Mouse (Mus musculus) olfactory bulb, adult 2 months (tissue): ENCODE results near the gene Arhgap29. TPM values are rescaled to one million over a fixed set of nuclear protein-coding genes. Genes with fewer than 3 reads are reported as not detected.

Source experiments
- H3K27ac ChIP-seq: fragments of 200-500 bp; 2 replicates; pipeline ENCODE4 v1.5.1; 2012; ENCODE audit warnings: low read depth, low read length; ENCODE audit not compliant: insufficient read depth
- H3K4me1 ChIP-seq: fragments of 200-500 bp; 2 replicates; pipeline ENCODE4 v1.6.1; 2012; ENCODE audit warnings: low read length; ENCODE audit not compliant: control insufficient read depth, insufficient read depth
- H3K4me3 ChIP-seq: fragments of 200-500 bp; 2 replicates; pipeline ENCODE4 v1.5.1; 2012; ENCODE audit warnings: mild to moderate bottlenecking, low read depth, low read length, moderate library complexity; ENCODE audit not compliant: insufficient read depth
- CTCF ChIP-seq: fragments of 200-500 bp; IDR thresholded peaks from 2 replicates; pipeline ENCODE4 v1.5.1; 2012; ENCODE audit warnings: low read depth, mild to moderate bottlenecking, low read length, moderate library complexity; ENCODE audit not compliant: insufficient read depth
- POLR2A ChIP-seq: fragments of 200-500 bp; IDR thresholded peaks from 2 replicates; pipeline ENCODE4 v1.6.1; 2012; ENCODE audit warnings: mild to moderate bottlenecking, low read depth, low read length, moderate library complexity; ENCODE audit not compliant: insufficient read depth
- WGBS: fragments of 180-500 bp; shearing (Covaris S2); methylation state at CpG from one replicate; pipeline ENCODE4 v1.1.7; 2018; 5-methylcytosine and 5-hydroxymethylcytosine counted together
- polyA plus RNA-seq: library from polyadenylated mRNA; stranded (reverse); fragments of >200 nt; gene quantifications from 2 replicates; pipeline ENCODE4 v1.2.4, GENCODE M21; 2012; ENCODE audit warnings: low replicate concordance; ENCODE audit not compliant: missing spikeins, insufficient read depth, insufficient read length

Gene Arhgap29
- polyA plus RNA-seq, 1 experiment = not detected

DNA sequence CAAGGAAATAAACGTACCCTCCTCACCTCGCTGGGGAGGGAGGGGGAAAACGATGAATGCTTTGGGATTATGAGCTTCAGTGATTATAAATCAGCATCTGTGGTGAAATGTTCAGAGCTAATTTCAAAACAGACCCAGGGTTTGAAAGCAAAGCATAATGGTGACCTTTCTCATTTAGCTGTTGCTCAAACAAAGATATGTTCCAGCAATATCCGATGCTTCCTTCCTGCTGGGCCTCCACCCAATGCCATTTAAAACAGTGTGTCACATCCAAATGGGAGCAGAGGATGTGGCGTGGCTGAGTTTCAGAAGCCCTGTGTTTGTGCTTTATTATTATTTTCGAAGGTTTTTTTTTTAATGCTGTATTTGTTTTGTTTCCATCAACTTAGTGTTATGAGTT lies 37.1 kb upstream of the Arhgap29 start:
- no peak overlapping the region for H3K4me3 ChIP-seq
- 63% methylated on average over 6 of the region's 6 CpGs for WGBS
- TF ChIP-seq CTCF = no peak
- no peak for TF ChIP-seq POLR2A
- no peaks in the 10 kb centered on the region for H3K4me1 ChIP-seq
- H3K27ac ChIP-seq = no peak overlapping the region

DNA sequence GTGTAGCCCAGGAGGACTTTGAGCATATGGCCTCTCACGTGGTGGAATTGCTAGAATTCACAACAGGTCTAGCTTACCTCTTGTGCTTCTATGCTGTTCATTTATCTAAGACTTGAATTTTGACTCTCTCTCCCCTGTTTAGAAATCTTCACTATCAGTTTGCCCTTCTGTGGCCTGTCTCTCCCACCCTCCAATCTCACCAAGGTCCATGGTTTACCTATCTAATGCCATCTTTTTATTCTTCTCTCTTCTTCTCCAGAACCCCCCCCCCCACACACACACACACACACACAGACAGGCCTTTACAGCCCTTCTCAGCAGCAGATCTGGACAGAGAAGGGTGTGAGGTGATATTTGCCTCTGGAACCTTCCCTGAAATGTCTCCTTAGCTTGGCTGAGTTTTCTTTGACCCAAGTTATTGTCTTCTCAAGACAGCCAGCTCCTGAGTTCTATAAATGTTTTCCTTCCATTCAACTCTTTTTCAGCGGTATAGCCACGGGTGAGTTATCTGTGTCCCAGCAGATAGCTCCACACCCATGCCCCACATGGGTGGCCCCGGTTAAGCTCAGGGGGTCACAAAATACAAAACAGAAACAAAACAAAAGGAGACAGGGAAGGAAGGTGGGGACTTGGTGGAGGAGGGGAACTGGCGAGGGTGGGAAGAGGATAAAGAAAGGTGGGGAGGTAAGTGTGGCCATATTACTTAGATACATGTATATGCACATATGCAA lies 35.4 kb upstream of the Arhgap29 start:
- WGBS = 92% methylated on average over 5 of the region's 5 CpGs
- Histone ChIP-seq H3K4me1 (no peaks in the 10 kb centered on the region), H3K4me3 (no peak overlapping the region), H3K27ac (no peak overlapping the region)
- TF ChIP-seq POLR2A = no peak
- TF ChIP-seq CTCF = no peak

DNA sequence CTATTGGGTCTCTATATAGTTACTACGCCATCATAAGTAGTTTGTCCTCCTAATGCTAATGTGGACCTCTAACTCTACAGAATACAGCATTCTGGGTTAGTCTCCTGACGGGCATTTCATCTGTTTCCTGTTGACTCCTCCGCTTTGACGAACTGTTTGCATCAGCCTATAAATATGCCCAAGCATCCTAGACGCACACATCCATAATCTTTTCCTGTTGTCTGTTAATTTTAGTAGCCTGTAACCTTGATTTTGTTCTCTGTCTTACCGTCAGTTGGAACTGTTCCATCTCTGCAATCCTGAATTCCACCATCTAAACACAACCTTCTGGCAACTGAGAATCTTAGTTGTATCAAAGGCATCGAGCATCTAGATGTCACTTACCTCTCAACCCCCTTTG lies 34.7 kb upstream of the Arhgap29 start:
- Histone ChIP-seq H3K4me1 (no peaks in the 10 kb centered on the region), H3K27ac (no peak overlapping the region), H3K4me3 (no peak overlapping the region)
- WGBS = 96% methylated on average over 7 of the region's 7 CpGs
- TF ChIP-seq POLR2A = no peak
- TF ChIP-seq CTCF = no peak

DNA sequence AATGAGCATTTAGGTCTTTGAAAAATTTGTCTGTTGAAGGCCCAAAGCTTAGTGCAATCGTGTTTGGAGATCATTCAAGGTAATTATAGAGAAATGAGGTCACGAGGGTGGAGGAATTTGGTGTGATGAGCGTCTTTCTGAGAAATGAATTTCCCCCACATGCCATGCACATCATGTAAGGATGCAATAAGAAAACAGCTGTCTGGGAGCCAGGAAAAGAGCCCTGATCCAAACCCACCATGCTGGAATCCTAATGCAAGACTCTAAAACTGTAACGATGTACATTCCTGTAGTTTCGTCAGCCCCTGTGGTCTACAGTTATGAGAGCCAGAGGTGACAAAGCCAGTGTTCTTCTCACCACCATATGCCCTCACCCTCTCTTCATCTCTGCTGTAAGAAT lies 32.4 kb upstream of the Arhgap29 start:
- H3K4me1 ChIP-seq = no peaks in the 10 kb centered on the region
- no peak for TF ChIP-seq POLR2A
- no peak for TF ChIP-seq CTCF
- 88% methylated on average over 5 of the region's 5 CpGs for WGBS
- no peak overlapping the region for H3K27ac ChIP-seq
- H3K4me3 ChIP-seq = no peak overlapping the region

DNA sequence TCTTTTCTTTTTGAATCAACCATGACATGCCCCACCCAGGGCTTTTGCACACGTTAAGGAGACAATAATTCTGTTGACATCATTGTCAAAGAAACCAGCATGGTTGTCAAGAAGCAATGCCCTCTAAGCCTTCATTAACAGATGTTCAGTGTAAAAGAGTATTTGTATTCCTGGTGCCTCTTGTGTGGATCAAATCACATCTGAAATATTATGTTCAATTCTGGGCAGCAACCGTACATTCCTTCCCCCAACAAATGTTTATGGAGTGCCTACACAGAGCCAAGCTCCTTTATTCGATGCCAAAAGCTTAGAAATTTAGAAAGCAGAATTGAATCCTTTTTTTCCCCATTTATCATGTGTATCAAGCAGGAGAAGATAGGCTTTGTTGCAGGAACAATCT lies 31.6 kb upstream of the Arhgap29 start:
- H3K27ac ChIP-seq = no peak overlapping the region
- 62% methylated on average over 3 of the region's 3 CpGs for WGBS

DNA sequence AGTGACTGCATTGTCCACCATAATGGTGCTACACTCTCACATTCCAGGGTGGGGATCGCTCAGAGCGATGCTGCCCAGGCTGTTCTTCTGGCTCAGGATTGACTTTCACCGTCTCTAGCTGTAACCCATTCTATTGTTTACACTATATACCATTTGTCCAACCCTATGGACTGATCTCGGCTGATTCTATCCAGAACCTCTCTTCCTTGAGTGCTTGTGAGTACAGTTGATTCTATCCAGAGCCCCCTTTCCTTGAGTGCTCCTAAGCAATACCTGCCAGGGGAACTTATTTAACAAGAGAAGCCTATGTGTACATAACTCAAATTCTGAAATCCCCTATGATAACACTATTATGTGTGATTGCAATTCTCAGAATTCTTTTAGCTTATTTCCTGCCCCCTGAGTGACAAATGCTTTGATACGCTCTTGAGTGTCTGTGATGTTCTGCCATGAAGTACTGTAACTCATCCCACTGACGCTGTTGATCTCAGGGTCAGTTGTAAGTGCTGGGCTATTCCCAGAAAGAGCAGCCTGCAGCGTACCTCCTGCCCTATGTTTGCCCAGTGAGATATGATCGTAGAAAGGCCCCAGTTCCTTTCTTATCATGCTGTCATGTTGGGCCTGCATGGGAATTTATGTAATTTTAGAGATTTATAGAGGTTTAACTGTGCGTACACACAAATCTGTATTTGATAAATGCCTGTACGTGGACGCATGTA lies 27.4 kb upstream of the Arhgap29 start:
- H3K4me1 ChIP-seq = no peaks in the 10 kb centered on the region
- H3K4me3 ChIP-seq = no peak overlapping the region
- no peak for TF ChIP-seq POLR2A
- TF ChIP-seq CTCF = no peak
- 95% methylated on average over 11 of the region's 11 CpGs for WGBS
- no peak overlapping the region for H3K27ac ChIP-seq

More for the DNA sequence above, 31.6 kb upstream of the Arhgap29 start:
- no peaks in the 10 kb centered on the region for H3K4me1 ChIP-seq
- no peak overlapping the region for H3K4me3 ChIP-seq
- TF ChIP-seq POLR2A = no peak
- no peak for TF ChIP-seq CTCF

DNA sequence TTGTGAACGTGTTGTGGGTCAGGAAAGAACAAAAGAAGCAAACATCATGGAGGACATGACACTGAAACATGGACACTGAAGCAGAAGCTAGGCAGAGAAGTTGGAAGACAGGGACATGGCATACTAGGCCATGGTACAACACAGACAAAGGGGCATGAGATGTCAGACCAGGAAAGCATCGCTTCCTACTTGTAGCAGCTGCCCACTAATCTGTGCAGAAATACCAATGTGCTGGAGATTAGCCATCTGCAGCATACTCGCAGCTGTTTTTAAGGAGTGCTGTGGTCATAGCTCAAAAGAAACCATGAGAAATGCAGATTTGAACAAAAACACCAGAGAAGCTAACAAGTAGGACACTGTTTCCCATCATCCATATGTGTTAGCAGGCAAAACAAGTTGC lies 24.7 kb upstream of the Arhgap29 start:
- Histone ChIP-seq H3K4me3 (no peak overlapping the region), H3K4me1 (no peaks in the 10 kb centered on the region), H3K27ac (no peak overlapping the region)
- whole genome bisulfite sequencing = 80% methylated on average over 3 of the region's 3 CpGs
- TF ChIP-seq POLR2A = no peak

DNA sequence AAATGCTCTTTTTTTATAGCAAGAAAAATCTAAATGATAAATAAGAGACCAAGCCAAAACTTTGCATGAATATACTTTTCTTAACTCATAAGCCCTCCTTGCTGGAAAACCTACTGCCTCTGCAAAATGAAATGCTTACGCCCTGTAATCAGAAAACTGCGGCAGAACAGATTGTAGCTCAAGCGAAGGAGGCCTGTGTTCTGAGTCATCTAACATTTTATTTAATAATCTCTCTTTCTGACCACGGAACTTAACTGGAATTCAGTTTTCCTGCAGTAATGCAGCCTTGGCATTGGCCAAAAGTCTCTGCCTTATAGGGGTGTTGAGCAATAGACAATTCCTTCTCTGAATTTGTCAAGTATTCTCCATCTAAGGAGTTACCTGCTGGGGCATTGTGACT lies 19.5 kb upstream of the Arhgap29 start:
- Histone ChIP-seq H3K4me3 (no peak overlapping the region), H3K4me1 (no peaks in the 10 kb centered on the region), H3K27ac (no peak overlapping the region)
- TF ChIP-seq POLR2A = no peak
- TF ChIP-seq CTCF = no peak
- whole genome bisulfite sequencing = 62% methylated on average over 4 of the region's 4 CpGs

DNA sequence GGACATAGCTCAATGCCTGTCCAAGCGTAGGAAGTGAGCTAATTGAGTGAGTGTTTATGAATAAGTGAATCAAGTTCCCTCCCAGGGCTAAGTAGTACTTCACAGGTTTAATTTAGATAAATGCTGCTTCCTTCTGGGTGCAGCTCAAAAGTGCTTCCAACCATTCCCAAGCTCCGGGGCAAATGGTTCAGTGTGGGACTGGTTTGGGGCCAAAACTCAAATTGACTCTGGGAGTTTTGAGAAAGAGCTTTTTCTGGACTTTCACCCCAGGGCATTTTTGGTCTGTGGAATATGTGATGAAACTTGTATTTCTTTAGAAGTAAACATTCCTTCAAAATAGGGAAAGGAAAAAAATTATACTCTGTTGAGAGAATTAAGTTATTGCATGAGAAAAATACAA lies 16.1 kb upstream of the Arhgap29 start:
- TF ChIP-seq POLR2A (no peak), CTCF (no peak)
- 88% methylated on average over 2 of the region's 2 CpGs for WGBS
- Histone ChIP-seq H3K4me1 (peaks cover under 1% of the 10 kb centered on the region; the same call in 1 of the 2 replicates), H3K4me3 (no peak overlapping the region), H3K27ac (no peak overlapping the region)
